In the genomic region with DNA sequence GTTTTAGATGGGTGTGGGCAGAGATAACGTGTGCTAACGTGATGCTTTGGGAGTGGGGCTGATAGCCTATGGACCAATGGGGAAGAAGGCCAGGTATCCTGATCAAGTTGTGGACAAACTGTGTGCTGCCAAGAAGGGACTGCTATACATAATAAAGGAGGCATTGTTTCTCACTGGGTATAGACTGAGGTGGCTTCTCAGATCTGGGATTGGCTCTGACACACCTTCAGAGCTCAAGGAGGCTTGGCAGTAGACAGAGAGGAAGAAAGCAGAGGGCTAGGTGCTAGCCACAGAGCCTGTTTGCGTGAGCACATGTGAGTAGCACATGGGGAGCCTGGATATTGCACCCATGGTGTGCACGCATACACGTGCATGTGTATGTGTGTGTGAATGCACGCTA, we compare ENCODE assay signal across 28 mouse cellular contexts.
DNase-seq lines count a peak whose midpoint lies in the region; ATAC-seq and TF ChIP-seq lines count a peak whose summit lies in the region.
"Had no signal": no experiment of that assay in that cellular context is flagged by ENCODE, and none has a peak within 500 bp of the region (broad histone marks: within the 10 kb centered on the region; RNA-seq: fewer than 3 reads in every experiment).

No protein-coding gene starts in this region.

- no peak overlapping the region for H3K4me3 ChIP-seq in midbrain, embryonic 15.5 days
- H3K4me3 ChIP-seq in midbrain, postnatal 0 days (ENCODE audit: low read depth, low read length): no peak overlapping the region
- no peak overlapping the region for H3K4me3 ChIP-seq in stomach, embryonic 16.5 days (replicated peaks; ENCODE audit: low read length)
- H3K4me3 ChIP-seq: embryonic facial prominence, embryonic 10.5 days; embryonic facial prominence, embryonic 13.5 days; erythroblast, embryonic 14.5 days; forebrain, embryonic 12.5 days; forebrain, embryonic 15.5 days; heart, embryonic 12.5 days; heart, embryonic 15.5 days; hindbrain, embryonic 10.5 days; hindbrain, embryonic 13.5 days had no signal

- WGBS in midbrain, embryonic 15.5 days: 92% methylated on average over 6 of the region's 6 CpGs
- WGBS in midbrain, postnatal 0 days: 93% methylated on average over 6 of the region's 6 CpGs
- WGBS in stomach, embryonic 16.5 days: 83% methylated on average over 6 of the region's 6 CpGs

- H3K4me2 ChIP-seq in midbrain, embryonic 15.5 days: no peak overlapping the region
- no peak overlapping the region for H3K4me2 ChIP-seq in midbrain, postnatal 0 days (ENCODE audit: low read depth, low read length, poor library complexity, severe bottlenecking)
- H3K4me2 ChIP-seq in stomach, embryonic 16.5 days (ENCODE audit: low read depth, low read length): no peak overlapping the region
- H3K4me2 ChIP-seq: embryonic facial prominence, embryonic 13.5 days; forebrain, embryonic 12.5 days; forebrain, embryonic 15.5 days; heart, embryonic 12.5 days; heart, embryonic 15.5 days; hindbrain, embryonic 13.5 days had no signal

- no peaks in the 10 kb centered on the region for H3K4me1 ChIP-seq in midbrain, embryonic 15.5 days
- H3K4me1 ChIP-seq in midbrain, postnatal 0 days (ENCODE audit: insufficient read depth, low read length): no peaks in the 10 kb centered on the region
- peaks cover 2% of the 10 kb centered on the region; the same call in 1 of the 2 replicates for H3K4me1 ChIP-seq in stomach, embryonic 16.5 days (ENCODE audit: control insufficient read depth, insufficient read depth, low read length)
- H3K4me1 ChIP-seq: embryonic facial prominence, embryonic 10.5 days; embryonic facial prominence, embryonic 13.5 days; hindbrain, embryonic 10.5 days had no signal

- no peaks in the 10 kb centered on the region for H3K36me3 ChIP-seq in midbrain, embryonic 15.5 days (replicated peaks)
- H3K36me3 ChIP-seq in midbrain, postnatal 0 days (ENCODE audit: insufficient read depth, low read length): no peaks in the 10 kb centered on the region
- H3K36me3 ChIP-seq in stomach, embryonic 16.5 days (ENCODE audit: control insufficient read depth, insufficient read depth, low read length): no peaks in the 10 kb centered on the region
- H3K36me3 ChIP-seq: embryonic facial prominence, embryonic 10.5 days; embryonic facial prominence, embryonic 13.5 days; forebrain, embryonic 12.5 days; forebrain, embryonic 15.5 days; heart, embryonic 12.5 days; heart, embryonic 15.5 days; hindbrain, embryonic 10.5 days; hindbrain, embryonic 13.5 days had no signal

- ATAC-seq in midbrain, embryonic 15.5 days (replicated peaks): peak; percentile 15; the same call in 1 of the 2 replicates
- ATAC-seq in midbrain, postnatal 0 days (ENCODE audit: low FRiP score): no peak
- peak; percentile 44; the same call in 1 of the 2 replicates for ATAC-seq in stomach, embryonic 16.5 days (ENCODE audit: insufficient read depth, low FRiP score)
- ATAC-seq: forebrain, embryonic 15.5 days; hindbrain, embryonic 16.5 days had no signal

- H3K27ac ChIP-seq in midbrain, embryonic 15.5 days: no peak overlapping the region
- H3K27ac ChIP-seq in midbrain, postnatal 0 days (ENCODE audit: low read depth, low read length): no peak overlapping the region
- H3K27ac ChIP-seq in stomach, embryonic 16.5 days (ENCODE audit: low read length): no peak overlapping the region
- H3K27ac ChIP-seq: embryonic facial prominence, embryonic 10.5 days; embryonic facial prominence, embryonic 13.5 days; forebrain, embryonic 12.5 days; forebrain, embryonic 15.5 days; heart, embryonic 15.5 days; hindbrain, embryonic 10.5 days; hindbrain, embryonic 13.5 days had no signal

- no peaks in the 10 kb centered on the region for H3K9me3 ChIP-seq in midbrain, embryonic 15.5 days
- no peaks in the 10 kb centered on the region for H3K9me3 ChIP-seq in midbrain, postnatal 0 days (ENCODE audit: low read length)
- H3K9me3 ChIP-seq in stomach, embryonic 16.5 days (replicated peaks; ENCODE audit: control insufficient read depth, low read length): no peaks in the 10 kb centered on the region
- H3K9me3 ChIP-seq: embryonic facial prominence, embryonic 10.5 days; embryonic facial prominence, embryonic 13.5 days; forebrain, embryonic 12.5 days; forebrain, embryonic 15.5 days; heart, embryonic 12.5 days; heart, embryonic 15.5 days; hindbrain, embryonic 10.5 days; hindbrain, embryonic 13.5 days had no signal

- TF ChIP-seq CTCF in midbrain, postnatal 0 days (IDR thresholded peaks at IDR 0.05): no peak

- no peak for DNase-seq in midbrain, postnatal 0 days (ENCODE audit: low spot score)
- DNase-seq in ES-CJ7 (ENCODE audit: low read depth, low spot score): peak; percentile 44
- peak; percentile 38 for DNase-seq in R1 (ENCODE audit: low read depth, low spot score)
- DNase-seq in ovary, postnatal 36 days (ENCODE audit: low spot score): no peak
- no peak for DNase-seq in embryo, embryonic 11 days
- no peak for DNase-seq in B cell, adult 2 months
- DNase-seq: adrenal gland, adult 2 months; adrenal gland, postnatal 14 days; cerebellum, adult 11 months; cerebellum, adult 2 months; cerebellum, adult 9-11 months; cerebellum, postnatal 25 days; gastrocnemius, postnatal 10 days; gastrocnemius, postnatal 36 days; heart, postnatal 10 days; heart, postnatal 36 days had no signal

- no peak overlapping the region for H3K9ac ChIP-seq in midbrain, embryonic 15.5 days
- no peak overlapping the region for H3K9ac ChIP-seq in midbrain, postnatal 0 days (replicated peaks; ENCODE audit: low read length, poor library complexity, severe bottlenecking)
- H3K9ac ChIP-seq in stomach, embryonic 16.5 days (ENCODE audit: low read length): no peak overlapping the region
- H3K9ac ChIP-seq: embryonic facial prominence, embryonic 13.5 days; forebrain, embryonic 12.5 days; forebrain, embryonic 15.5 days; heart, embryonic 12.5 days; heart, embryonic 15.5 days; hindbrain, embryonic 13.5 days had no signal

- no peaks in the 10 kb centered on the region for H3K27me3 ChIP-seq in midbrain, embryonic 15.5 days (replicated peaks)
- no peaks in the 10 kb centered on the region for H3K27me3 ChIP-seq in midbrain, postnatal 0 days (ENCODE audit: insufficient read depth, low read length)
- H3K27me3 ChIP-seq in stomach, embryonic 16.5 days (ENCODE audit: control insufficient read depth, insufficient read depth, low read length): no peaks in the 10 kb centered on the region
- H3K27me3 ChIP-seq: embryonic facial prominence, embryonic 13.5 days; forebrain, embryonic 12.5 days; forebrain, embryonic 15.5 days; heart, embryonic 12.5 days; heart, embryonic 15.5 days; hindbrain, embryonic 13.5 days had no signal

Comparison
In these comparisons a context has a peak if more than half of its experiments do, and no peak if none do; other contexts are left out.
1. DNase-seq: peak in ES-CJ7 (single experiment) and R1 (single experiment); none in midbrain, postnatal 0 days (single experiment), ovary, postnatal 36 days (single experiment), embryo, embryonic 11 days (single experiment) and B cell, adult 2 months (0 of 2).